Mouse (Mus musculus) layer of hippocampus, adult 6 months (tissue): Measurements from ENCODE around the gene Rbm46. TPM values are rescaled to one million over a fixed set of nuclear protein-coding genes. Genes with fewer than 3 reads are reported as not detected.

Experiments used
- long read RNA-seq, 2 experiments: library from polyadenylated mRNA; unstranded; transcript quantifications; one replicate each; pipeline ENCODE4 v2.0.0; 2019 to 2020
- polyA plus RNA-seq: library from polyadenylated mRNA; unstranded; fragments of <200 nt; fragmentation: Nextera tagmentation; gene quantifications from 2 replicates; pipeline ENCODE4 v1.2.3, GENCODE M21; 2021

The Rbm46 gene
- polyA plus RNA-seq: 0.78 and 1.1 TPM in 2 replicates
- long read RNA-seq, experiment 1, partial matches to known transcripts: 1 of 5 reads
- long read RNA-seq, experiment 1, other reads (novel, unspliced or antisense): 4 of 5 reads
- long read RNA-seq, experiment 2, partial matches to known transcripts: 0 of 4 reads
- long read RNA-seq, experiment 2, other reads (novel, unspliced or antisense): 4 of 4 reads

DNA sequence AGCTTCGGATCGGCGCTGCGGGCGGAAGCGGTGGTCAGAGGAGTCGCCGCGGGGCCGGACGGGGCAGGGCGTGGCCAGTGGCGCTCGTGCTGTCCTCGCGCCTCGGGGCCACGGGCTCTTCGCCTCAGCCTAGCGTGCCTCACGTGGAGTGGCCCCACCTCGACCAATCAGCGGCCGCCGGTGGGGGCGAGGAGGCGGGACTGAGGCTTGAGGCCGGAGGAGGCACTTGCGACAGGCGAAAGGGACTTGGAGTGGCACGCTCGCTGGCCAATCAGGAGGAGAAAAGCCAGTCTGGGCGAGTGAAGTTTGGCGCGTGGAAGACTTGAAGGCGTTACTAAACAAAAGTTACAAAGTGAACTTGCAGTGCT, at the start of gene Rbm46:
Rbm46 (minus strand) TSS at position 112 of the 368 bp plus-strand sequence.

DNA sequence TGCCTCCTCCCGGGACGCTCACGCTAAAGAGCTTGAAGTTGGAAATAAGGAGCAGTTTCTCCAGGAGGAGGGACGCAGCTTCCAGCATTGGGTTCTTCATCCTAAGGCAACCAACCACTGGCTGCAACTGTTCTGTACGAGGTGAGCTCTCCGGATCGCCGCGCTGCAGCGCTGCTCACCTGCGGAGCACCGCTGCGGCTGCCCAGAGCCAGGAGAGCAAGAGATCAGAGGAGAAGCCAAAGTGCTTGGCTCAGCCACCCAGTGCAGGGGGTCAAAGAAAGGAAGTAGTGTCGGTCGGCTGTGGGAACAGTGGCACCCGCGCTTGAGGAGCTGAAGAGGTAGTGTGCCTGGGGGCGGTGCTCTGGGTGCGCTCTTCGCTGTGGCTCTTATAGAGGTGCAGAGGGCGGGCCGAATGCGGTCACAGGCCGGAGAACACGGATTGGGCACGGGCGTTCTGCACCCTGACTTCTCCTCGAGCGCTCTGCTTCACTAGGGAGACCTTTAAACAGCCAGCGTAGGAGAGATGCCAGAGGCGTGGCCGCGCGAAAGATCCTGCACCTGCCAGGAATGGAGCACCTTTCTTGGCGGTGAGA, 27.4 kb upstream of the Rbm46 start, which contains the start of gene Lrat:
Lrat (minus strand) TSS at position 361 of the 593 bp plus-strand sequence.

Other genes starting within 250 kb of the Rbm46 start
- gene Lrat, start 27.5 kb upstream of the Rbm46 start, polyA plus RNA-seq: 0.03 and 0.04 TPM in 2 replicates
- 0.18 and 0.46 TPM in 2 replicates for gene Fgg, start 131.2 kb upstream of the Rbm46 start, polyA plus RNA-seq
- not detected in 2 replicates for gene Fga, start 149.6 kb upstream of the Rbm46 start, polyA plus RNA-seq
- gene Fgb, start 173.4 kb upstream of the Rbm46 start, polyA plus RNA-seq: not detected in 2 replicates
- gene Plrg1, start 179.0 kb upstream of the Rbm46 start, polyA plus RNA-seq: 50.5 and 51.1 TPM in 2 replicates